Mouse (Mus musculus): Measurements from ENCODE around the gene Pdha1. TPM values are rescaled to one million over a fixed set of nuclear protein-coding genes. Genes with fewer than 3 reads are reported as not detected.
A peak's percentile ranks its signal among the peaks of the same experiment; 100 is the strongest.

The Pdha1 gene
- polyA plus RNA-seq, 1 experiment from 2014 or later, result 86.6 TPM

- ATAC-seq (ENCODE audit: insufficient number of reproducible peaks, low FRiP score, low TSS enrichment, low read depth) (no peak), DNase-seq (ENCODE audit: low spot score) (no peak)
- Histone ChIP-seq H3K4me2 (ENCODE audit: low read depth, severe bottlenecking) (no peak overlapping the region), H3K9ac (ENCODE audit: low read length) (no peak overlapping the region), H3K27me3 (ENCODE audit: control insufficient read depth, insufficient read depth, low read length) (no peaks in the 10 kb centered on the region), H3K9me3 (ENCODE audit: control insufficient read depth, low read length) (no peaks in the 10 kb centered on the region), H3K4me1 (ENCODE audit: control insufficient read depth, insufficient read depth, low read length) (no peaks in the 10 kb centered on the region), H3K4me3 (ENCODE audit: low read depth, low read length) (no peak overlapping the region), H3K36me3 (ENCODE audit: control insufficient read depth, insufficient read depth, low read length) (no peaks in the 10 kb centered on the region), H3K27ac (replicated peaks; ENCODE audit: low read depth, low read length) (no peak overlapping the region)
- 75% methylated on average over 4 of the region's 4 CpGs for WGBS
Observed at GRCm38 (mm10) chrX:160146806-160147205, 8.6 kb upstream of the Pdha1 start.

GRCm38 (mm10) chrX:160137177-160137860 lies 894 bp downstream of the Pdha1 start:
- Histone ChIP-seq H3K4me1 (ENCODE audit: control insufficient read depth, insufficient read depth, low read length) (no peaks in the 10 kb centered on the region), H3K9me3 (ENCODE audit: control insufficient read depth, low read length) (no peaks in the 10 kb centered on the region), H3K4me3 (ENCODE audit: low read depth, low read length) (peak overlapping the region; percentile 59), H3K36me3 (ENCODE audit: control insufficient read depth, insufficient read depth, low read length) (no peaks in the 10 kb centered on the region), H3K9ac (ENCODE audit: low read length) (peak overlapping the region; percentile 59), H3K4me2 (ENCODE audit: low read depth, severe bottlenecking) (peak overlapping the region; percentile 63), H3K27me3 (ENCODE audit: control insufficient read depth, insufficient read depth, low read length) (0 out of 2 replicates have a peak, but pooled peaks cover 4% of the 10 kb centered on the region), H3K27ac (replicated peaks; ENCODE audit: low read depth, low read length) (no peak overlapping the region)
- 25% methylated on average over 18 of the region's 18 CpGs for WGBS
- ATAC-seq (ENCODE audit: insufficient number of reproducible peaks, low FRiP score, low TSS enrichment, low read depth) (no peak), DNase-seq (ENCODE audit: low spot score) (no peak)

DNA sequence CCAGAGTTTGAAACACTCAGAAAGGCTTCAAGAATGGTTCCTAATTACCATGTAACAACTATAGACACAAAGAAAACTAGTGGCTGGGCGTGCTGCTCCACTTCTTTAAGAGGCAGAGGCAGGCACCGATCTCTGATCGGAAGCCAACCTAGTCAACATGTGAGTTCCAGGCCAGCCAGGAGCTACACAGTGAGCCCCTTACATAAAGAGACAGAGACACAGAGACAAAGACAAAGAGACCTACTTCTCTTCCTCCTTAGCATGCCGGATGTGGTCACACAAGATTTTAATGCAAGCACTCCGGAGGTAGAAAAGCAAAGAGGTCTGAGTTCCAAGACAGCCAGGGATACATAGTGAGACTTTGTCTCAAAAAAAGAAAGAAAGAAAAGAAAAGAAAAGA lies 2.1 kb downstream of the Pdha1 start:
- peak; percentile 21 for DNase-seq (ENCODE audit: low spot score)
- Histone ChIP-seq H3K4me1 (ENCODE audit: control insufficient read depth, insufficient read depth, low read length) (no peaks in the 10 kb centered on the region), H3K9ac (ENCODE audit: low read length) (no peak overlapping the region)

DNA sequence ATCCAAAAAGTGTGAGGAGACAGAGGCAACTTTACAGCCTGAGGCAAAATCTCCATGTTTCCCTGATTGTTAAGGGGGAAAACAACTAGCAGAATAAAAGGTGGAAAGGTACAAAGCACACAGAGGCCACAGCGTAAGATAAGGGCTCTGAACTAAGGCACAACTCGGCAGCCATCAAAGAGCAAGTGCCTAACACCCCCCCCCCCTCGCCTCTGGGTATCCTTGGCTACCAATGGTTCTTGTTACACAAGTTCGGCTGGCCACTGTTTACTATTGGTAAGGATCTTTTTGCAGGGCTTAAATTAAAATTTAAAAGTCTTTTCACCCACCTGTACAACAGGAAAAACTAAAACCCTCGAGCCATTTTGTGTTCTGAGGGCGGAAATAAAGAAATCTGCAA lies 2.5 kb downstream of the Pdha1 start:
- Histone ChIP-seq H3K4me1 (ENCODE audit: control insufficient read depth, insufficient read depth, low read length) (no peaks in the 10 kb centered on the region), H3K36me3 (ENCODE audit: control insufficient read depth, insufficient read depth, low read length) (peaks cover 2% of the 10 kb centered on the region; the same call in 1 of the 2 replicates), H3K4me2 (ENCODE audit: low read depth, severe bottlenecking) (peak overlapping the region; percentile 5; the same call in 1 of the 2 replicates), H3K4me3 (ENCODE audit: low read depth, low read length) (no peak overlapping the region), H3K9me3 (ENCODE audit: control insufficient read depth, low read length) (no peaks in the 10 kb centered on the region), H3K27ac (replicated peaks; ENCODE audit: low read depth, low read length) (no peak overlapping the region), H3K9ac (ENCODE audit: low read length) (no peak overlapping the region), H3K27me3 (ENCODE audit: control insufficient read depth, insufficient read depth, low read length) (0 out of 2 replicates have a peak, but pooled peaks cover 4% of the 10 kb centered on the region)
- DNase-seq (ENCODE audit: low spot score) (no peak), ATAC-seq (ENCODE audit: insufficient number of reproducible peaks, low FRiP score, low TSS enrichment, low read depth) (no peak)
- WGBS, result 35% methylated on average over 6 of the region's 6 CpGs

More for the DNA sequence above, 2.1 kb downstream of the Pdha1 start:
- Histone ChIP-seq H3K27ac (replicated peaks; ENCODE audit: low read depth, low read length) (no peak overlapping the region), H3K4me3 (ENCODE audit: low read depth, low read length) (no peak overlapping the region), H3K9me3 (ENCODE audit: control insufficient read depth, low read length) (no peaks in the 10 kb centered on the region), H3K36me3 (ENCODE audit: control insufficient read depth, insufficient read depth, low read length) (peaks cover 2% of the 10 kb centered on the region; the same call in 1 of the 2 replicates), H3K27me3 (ENCODE audit: control insufficient read depth, insufficient read depth, low read length) (0 out of 2 replicates have a peak, but pooled peaks cover 4% of the 10 kb centered on the region), H3K4me2 (ENCODE audit: low read depth, severe bottlenecking) (peak overlapping the region; percentile 5; the same call in 1 of the 2 replicates)
- ATAC-seq (ENCODE audit: insufficient number of reproducible peaks, low FRiP score, low TSS enrichment, low read depth), result no peak
- WGBS, result 43% methylated on average over 5 of the region's 5 CpGs

- H3K9me3 ChIP-seq (ENCODE audit: control insufficient read depth, low read length), result no peaks in the 10 kb centered on the region
- no peaks in the 10 kb centered on the region for H3K4me1 ChIP-seq (ENCODE audit: control insufficient read depth, insufficient read depth, low read length)
- WGBS, result 85% methylated on average over 11 of the region's 11 CpGs
- ATAC-seq (ENCODE audit: insufficient number of reproducible peaks, low FRiP score, low TSS enrichment, low read depth) (no peak), DNase-seq (ENCODE audit: low spot score) (no peak)
- no peak overlapping the region for H3K27ac ChIP-seq (replicated peaks; ENCODE audit: low read depth, low read length)
- H3K4me3 ChIP-seq (ENCODE audit: low read depth, low read length), result no peak overlapping the region
- H3K27me3 ChIP-seq (ENCODE audit: control insufficient read depth, insufficient read depth, low read length), result 0 out of 2 replicates have a peak, but pooled peaks cover 4% of the 10 kb centered on the region
- H3K9ac ChIP-seq (ENCODE audit: low read length), result no peak overlapping the region
- H3K4me2 ChIP-seq (ENCODE audit: low read depth, severe bottlenecking), result no peak overlapping the region
- H3K36me3 ChIP-seq (ENCODE audit: control insufficient read depth, insufficient read depth, low read length), result peaks cover 2% of the 10 kb centered on the region; the same call in 1 of the 2 replicates
Observed at GRCm38 (mm10) chrX:160134136-160134843, 3.9 kb downstream of the Pdha1 start.

DNA sequence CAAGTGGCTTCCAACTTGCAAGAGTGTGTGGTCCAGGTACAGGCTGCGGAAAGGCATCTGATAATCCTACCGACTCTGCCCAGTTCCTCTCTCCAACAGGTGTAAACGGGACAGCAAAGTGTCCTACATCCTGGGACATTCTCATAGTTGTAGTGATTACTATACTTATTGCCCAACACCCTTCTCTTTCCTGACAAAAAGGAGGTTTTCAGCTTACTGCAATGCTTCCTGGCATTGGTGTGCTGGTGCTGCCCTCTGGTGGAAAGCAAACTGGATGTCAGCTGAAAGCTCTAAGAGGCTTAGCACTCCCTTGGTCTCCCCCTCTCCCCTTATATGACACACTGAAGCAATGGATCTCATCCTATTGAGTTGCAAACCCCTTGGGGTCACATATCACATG lies 21.6 kb downstream of the Pdha1 start:
- Histone ChIP-seq H3K4me3 (ENCODE audit: low read depth, low read length) (no peak overlapping the region), H3K9ac (ENCODE audit: low read length) (no peak overlapping the region), H3K4me2 (ENCODE audit: low read depth, severe bottlenecking) (no peak overlapping the region), H3K27me3 (ENCODE audit: control insufficient read depth, insufficient read depth, low read length) (no peaks in the 10 kb centered on the region), H3K9me3 (ENCODE audit: control insufficient read depth, low read length) (no peaks in the 10 kb centered on the region), H3K27ac (replicated peaks; ENCODE audit: low read depth, low read length) (no peak overlapping the region), H3K36me3 (ENCODE audit: control insufficient read depth, insufficient read depth, low read length) (no peaks in the 10 kb centered on the region), H3K4me1 (ENCODE audit: control insufficient read depth, insufficient read depth, low read length) (no peaks in the 10 kb centered on the region)
- 83% methylated on average over 3 of the region's 3 CpGs for WGBS
- ATAC-seq (ENCODE audit: insufficient number of reproducible peaks, low FRiP score, low TSS enrichment, low read depth), result no peak
- peak; percentile 56 for DNase-seq (ENCODE audit: low spot score)

DNA sequence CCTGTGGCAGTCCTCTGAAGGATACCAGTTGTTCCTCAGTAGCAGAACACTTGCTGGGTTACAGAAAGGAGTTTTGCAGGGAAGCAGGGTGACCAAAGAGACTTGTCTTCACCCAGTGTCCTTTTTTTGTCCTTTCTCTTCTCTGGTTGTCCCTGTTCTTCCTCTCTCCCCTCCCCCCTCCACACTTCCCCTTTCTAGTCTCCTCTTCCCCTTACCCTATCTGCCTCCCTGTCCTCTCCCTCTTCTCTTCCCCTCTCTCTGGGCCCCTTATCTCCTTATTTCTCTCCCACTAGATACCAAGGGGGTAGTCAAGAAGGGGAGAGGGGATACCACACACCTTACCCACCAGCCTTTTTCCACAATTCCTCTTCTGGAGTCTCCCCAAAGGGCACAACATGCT lies 22.1 kb downstream of the Pdha1 start:
- Histone ChIP-seq H3K4me3 (ENCODE audit: low read depth, low read length) (no peak overlapping the region), H3K27me3 (ENCODE audit: control insufficient read depth, insufficient read depth, low read length) (no peaks in the 10 kb centered on the region), H3K27ac (replicated peaks; ENCODE audit: low read depth, low read length) (no peak overlapping the region), H3K36me3 (ENCODE audit: control insufficient read depth, insufficient read depth, low read length) (no peaks in the 10 kb centered on the region), H3K4me1 (ENCODE audit: control insufficient read depth, insufficient read depth, low read length) (no peaks in the 10 kb centered on the region), H3K4me2 (ENCODE audit: low read depth, severe bottlenecking) (no peak overlapping the region), H3K9ac (ENCODE audit: low read length) (no peak overlapping the region), H3K9me3 (ENCODE audit: control insufficient read depth, low read length) (no peaks in the 10 kb centered on the region)
- DNase-seq (ENCODE audit: low spot score) (no peak), ATAC-seq (ENCODE audit: insufficient number of reproducible peaks, low FRiP score, low TSS enrichment, low read depth) (no peak)

DNA sequence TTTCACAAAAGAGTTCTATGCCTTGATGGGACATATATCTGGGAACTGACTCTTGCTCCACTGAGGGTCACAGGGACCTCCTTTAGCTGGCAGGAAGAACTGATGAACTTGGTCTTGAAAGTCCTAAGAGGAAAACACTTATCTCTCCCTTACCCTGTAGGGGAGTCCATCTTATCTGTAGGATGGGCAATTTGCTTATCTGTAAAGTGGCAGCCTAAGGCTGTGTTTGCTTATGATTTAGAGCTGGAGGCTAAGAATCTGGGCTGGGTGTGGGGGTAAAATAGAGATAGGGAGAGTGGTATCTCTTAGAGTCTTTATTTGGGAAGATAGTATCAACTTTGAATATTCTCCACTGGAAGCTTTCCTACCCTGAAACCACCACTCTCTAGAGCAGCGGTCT lies 24.4 kb downstream of the Pdha1 start:
- H3K4me1 ChIP-seq (ENCODE audit: control insufficient read depth, insufficient read depth, low read length), result no peaks in the 10 kb centered on the region
- no peaks in the 10 kb centered on the region for H3K9me3 ChIP-seq (ENCODE audit: control insufficient read depth, low read length)
- ATAC-seq (ENCODE audit: insufficient number of reproducible peaks, low FRiP score, low TSS enrichment, low read depth), result no peak
- DNase-seq (ENCODE audit: low spot score), result no peak
- H3K4me2 ChIP-seq (ENCODE audit: low read depth, severe bottlenecking), result no peak overlapping the region
- H3K27me3 ChIP-seq (ENCODE audit: control insufficient read depth, insufficient read depth, low read length), result no peaks in the 10 kb centered on the region
- H3K27ac ChIP-seq (replicated peaks; ENCODE audit: low read depth, low read length), result no peak overlapping the region
- WGBS, result 90% methylated on average over 1 of the region's 1 CpGs
- H3K36me3 ChIP-seq (ENCODE audit: control insufficient read depth, insufficient read depth, low read length), result no peaks in the 10 kb centered on the region
- no peak overlapping the region for H3K9ac ChIP-seq (ENCODE audit: low read length)
- H3K4me3 ChIP-seq (ENCODE audit: low read depth, low read length), result no peak overlapping the region
